Mouse (Mus musculus): Measurements from ENCODE around the gene Hist2h2be.

GRCm38 (mm10) chr3:96221640-96222038 is 720 bp downstream of the Hist2h2be start:
- TF ChIP-seq CTCF (IDR thresholded peaks at IDR 0.05) (no peak), POLR2A (IDR thresholded peaks at IDR 0.05; ENCODE audit: insufficient read depth, low read depth, low read length) (no peak), EP300 (IDR thresholded peaks at IDR 0.05; ENCODE audit: insufficient read depth, low read depth, low read length) (no peak)
